Mouse (Mus musculus) cerebellum, postnatal 25 days (tissue): ENCODE data around the gene Clec4a1.

Experiments used
- DNase-seq, 2 experiments: peaks; one replicate each; pipeline ENCODE4 v3.0.0; 2021; ENCODE audit warnings: mixed read lengths in 2 of 2

Gene Clec4a1

DNA sequence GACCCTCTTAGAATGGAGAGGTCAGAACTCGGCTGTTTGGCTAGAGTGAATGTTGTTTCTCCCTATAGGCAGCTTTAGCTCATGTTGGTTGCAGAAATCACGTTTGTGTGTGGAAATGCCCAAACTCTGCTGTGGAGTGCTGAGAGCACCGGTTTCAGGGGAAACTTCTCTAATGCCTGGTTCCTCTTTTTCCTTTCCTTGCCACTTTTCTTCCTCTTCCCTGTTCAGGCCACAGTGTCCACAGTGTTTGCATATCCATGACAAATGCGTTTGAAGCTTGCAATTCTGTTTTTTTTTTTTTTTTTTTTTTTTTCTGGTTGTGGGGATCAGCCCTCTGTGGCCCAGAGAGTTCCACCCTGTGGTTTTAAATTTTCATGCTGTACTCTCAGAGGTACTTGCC lies at the start of gene Clec4a1:
Clec4a1 (plus strand) TSS at position 398 of the 400 bp plus-strand sequence.
- no peak for DNase-seq

- no peak for DNase-seq
Observed at GRCm38 (mm10) chr6:122872800-122873199, 48.8 kb upstream of the Clec4a1 start.

- DNase-seq = peak; percentile 98 to 99
Observed at GRCm38 (mm10) chr6:122873871-122874719, 47.6 kb upstream of the Clec4a1 start, which contains the start of gene Necap1. Gene Necap1, plus strand, starts transcription at chr6:122874474.

- peak in 1 of 2 experiments; percentile 79 for DNase-seq
Observed at GRCm38 (mm10) chr6:122874720-122875389, 46.8 kb upstream of the Clec4a1 start.

- no peak for DNase-seq
Observed at GRCm38 (mm10) chr6:122879141-122879735, 42.4 kb upstream of the Clec4a1 start.

DNA sequence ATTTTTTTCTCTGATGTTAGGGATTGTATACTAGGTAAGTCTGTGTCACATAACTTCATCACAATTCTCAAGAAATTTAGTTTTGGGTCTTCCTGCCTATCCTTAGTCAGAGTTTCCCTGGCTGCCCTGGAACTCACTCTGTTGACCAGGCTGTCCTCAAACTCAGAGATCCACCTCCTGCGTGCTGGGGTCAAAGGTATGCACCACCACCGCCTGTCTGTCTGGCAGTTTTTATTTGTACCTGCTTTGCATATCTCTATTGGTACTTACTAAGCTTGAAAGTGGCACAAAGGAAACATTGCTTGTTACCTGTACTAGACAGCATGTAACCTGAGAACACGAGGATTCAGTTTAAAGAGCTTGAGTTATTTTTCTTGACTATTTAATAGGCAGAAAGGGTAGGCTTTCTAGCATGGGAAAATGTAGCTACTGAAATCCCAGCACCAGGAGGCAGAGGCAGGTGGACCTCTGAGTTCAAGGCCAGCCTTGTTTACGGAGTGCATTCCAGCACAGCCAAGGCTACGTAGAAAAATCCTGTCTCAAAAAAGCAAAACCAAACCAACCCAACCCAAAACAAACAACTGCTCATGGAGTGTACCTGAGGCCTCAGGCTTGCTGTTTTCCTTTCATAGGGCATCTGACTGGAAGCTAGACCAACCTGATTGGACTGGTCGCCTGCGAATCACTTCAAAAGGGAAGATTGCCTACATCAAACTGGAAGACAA lies 41.7 kb upstream of the Clec4a1 start:
- DNase-seq = no peak

DNA sequence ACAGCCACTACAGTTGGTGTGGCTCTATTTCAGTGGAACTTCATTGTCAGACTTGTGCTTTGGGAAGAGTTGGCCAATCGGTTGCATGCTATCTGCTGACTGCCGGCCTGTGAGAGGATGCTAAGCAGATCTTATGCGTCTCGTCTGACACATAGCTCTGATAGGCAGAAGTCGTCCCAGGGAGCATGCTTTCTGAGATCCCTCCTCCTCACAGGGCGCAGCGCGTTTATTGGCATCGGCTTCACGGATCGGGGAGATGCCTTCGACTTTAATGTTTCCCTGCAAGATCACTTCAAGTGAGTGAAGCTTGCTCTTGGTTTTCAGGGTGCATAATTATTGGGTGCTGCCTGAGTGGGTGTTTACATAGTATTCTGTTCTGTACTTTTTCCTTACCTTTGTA lies 40.4 kb upstream of the Clec4a1 start:
- no peak for DNase-seq

GRCm38 (mm10) chr6:122883603-122884002 lies 38.0 kb upstream of the Clec4a1 start:
- no peak for DNase-seq

- no peak for DNase-seq
Observed at GRCm38 (mm10) chr6:122889599-122889998, 32.0 kb upstream of the Clec4a1 start.

GRCm38 (mm10) chr6:122892442-122893049 lies 29.1 kb upstream of the Clec4a1 start:
- peak; percentile 42 to 75 for DNase-seq

- DNase-seq = no peak
Observed at GRCm38 (mm10) chr6:122919922-122920321, 1.7 kb upstream of the Clec4a1 start.

DNA sequence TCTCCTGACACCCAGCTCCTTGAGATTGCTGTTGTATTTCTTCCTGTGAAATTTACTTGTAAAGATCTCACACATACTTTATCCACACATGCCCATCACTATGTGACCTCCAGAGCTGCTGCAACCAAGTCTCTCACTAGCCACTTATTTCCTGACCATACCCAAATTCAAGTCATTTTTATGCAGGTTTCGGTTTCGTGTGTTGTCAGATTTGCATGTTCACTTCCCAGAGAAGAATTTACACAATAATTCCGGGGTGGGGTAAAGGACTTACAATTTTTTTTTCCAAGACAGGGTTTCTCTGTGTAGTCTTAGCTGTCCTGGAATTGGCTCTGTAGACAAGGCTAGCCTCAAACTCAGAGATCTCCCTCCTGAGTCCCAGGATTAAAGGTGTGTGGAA lies 13.2 kb downstream of the Clec4a1 start:
- no peak for DNase-seq

- DNase-seq = no peak
Observed at GRCm38 (mm10) chr6:122939618-122940017, 18.0 kb downstream of the Clec4a1 start.

GRCm38 (mm10) chr6:122946760-122947159 lies 25.1 kb downstream of the Clec4a1 start:
- DNase-seq = no peak

GRCm38 (mm10) chr6:122952401-122952800 lies 30.8 kb downstream of the Clec4a1 start, which contains the start of gene Clec4a3:
Gene Clec4a3, plus strand, starts transcription at chr6:122952515.
- DNase-seq = no peak

DNA sequence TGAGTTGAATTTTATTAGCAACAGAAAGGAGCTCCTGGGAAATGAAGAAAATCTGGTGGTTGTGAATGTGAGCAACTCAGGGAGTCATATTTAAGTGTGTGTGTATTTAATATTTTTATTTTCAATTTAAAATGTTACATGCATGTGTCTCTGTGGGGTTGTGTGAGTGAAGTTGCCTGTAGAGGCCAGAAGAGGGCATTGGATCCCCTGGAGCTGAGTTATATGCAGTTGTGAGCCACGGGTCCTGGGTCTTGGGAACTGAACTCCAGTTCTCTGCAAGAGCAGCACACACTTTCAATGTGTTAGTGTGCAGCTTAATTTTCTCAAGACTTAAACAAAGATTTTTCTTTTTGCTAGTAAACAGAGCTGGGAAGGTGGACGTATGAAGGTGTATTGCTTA lies 42.9 kb downstream of the Clec4a1 start:
- DNase-seq = no peak

DNA sequence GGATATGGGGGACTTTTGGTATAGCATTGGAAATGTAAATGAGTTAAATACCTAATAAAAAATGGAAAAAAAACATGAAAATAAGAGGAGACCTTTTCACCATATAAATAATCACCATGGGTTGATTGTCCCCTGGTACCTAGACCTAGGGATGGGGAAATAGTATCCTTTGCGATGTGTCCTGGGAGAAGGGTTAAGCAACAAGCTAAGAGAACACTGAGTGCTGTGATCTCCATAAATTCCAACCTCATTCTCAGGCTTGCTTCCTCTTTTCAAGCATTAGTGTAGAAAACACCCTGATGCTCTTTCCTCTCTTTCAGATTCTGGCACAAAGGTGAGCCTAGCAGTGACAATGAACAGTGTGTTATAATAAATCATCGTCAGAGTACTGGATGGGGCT lies 47.4 kb downstream of the Clec4a1 start:
- DNase-seq = no peak
